Mouse (Mus musculus) left cerebral cortex, adult 2 months (tissue): Measurements from ENCODE around the gene Eif2d. TPM values are rescaled to one million over a fixed set of nuclear protein-coding genes. Genes with fewer than 3 reads are reported as not detected.
A peak's percentile ranks its signal among the peaks of the same experiment; 100 is the strongest.

Experiments used
- DNase-seq, 2 experiments: peaks; one replicate each; pipeline ENCODE4 v3.0.0; 2021 to 2022; ENCODE audit warnings: low spot score in 2 of 2, mixed read lengths in 1 of 2; ENCODE audit errors: extremely low spot score in 1 of 2
- H3K27ac ChIP-seq: fragments of 200-600 bp; 2 replicates; pipeline ENCODE4 v1.8.1; 2022
- H3K4me3 ChIP-seq: fragments of 200-600 bp; 2 replicates; pipeline ENCODE4 v1.8.1; 2022
- CTCF ChIP-seq: fragments of 200-600 bp; IDR thresholded peaks from 2 replicates; pipeline ENCODE4 v1.8.1; 2022; ENCODE audit warnings: antibody characterized with exemption, mild to moderate bottlenecking, moderate library complexity
- intact Hi-C: fragments of 180-260 bp; cut with DNase I; formaldehyde crosslinking; loops from one replicate; pipeline ENCODE4 v1.15.1; 2025
- total RNA-seq, 2 experiments: library from RNA; stranded (reverse); gene quantifications; 2 replicates each; pipeline ENCODE4 v1.2.3; 2021

Gene Eif2d
- total RNA-seq, 2 experiments from 2014 or later = 38.2 to 42.1 TPM

DNA sequence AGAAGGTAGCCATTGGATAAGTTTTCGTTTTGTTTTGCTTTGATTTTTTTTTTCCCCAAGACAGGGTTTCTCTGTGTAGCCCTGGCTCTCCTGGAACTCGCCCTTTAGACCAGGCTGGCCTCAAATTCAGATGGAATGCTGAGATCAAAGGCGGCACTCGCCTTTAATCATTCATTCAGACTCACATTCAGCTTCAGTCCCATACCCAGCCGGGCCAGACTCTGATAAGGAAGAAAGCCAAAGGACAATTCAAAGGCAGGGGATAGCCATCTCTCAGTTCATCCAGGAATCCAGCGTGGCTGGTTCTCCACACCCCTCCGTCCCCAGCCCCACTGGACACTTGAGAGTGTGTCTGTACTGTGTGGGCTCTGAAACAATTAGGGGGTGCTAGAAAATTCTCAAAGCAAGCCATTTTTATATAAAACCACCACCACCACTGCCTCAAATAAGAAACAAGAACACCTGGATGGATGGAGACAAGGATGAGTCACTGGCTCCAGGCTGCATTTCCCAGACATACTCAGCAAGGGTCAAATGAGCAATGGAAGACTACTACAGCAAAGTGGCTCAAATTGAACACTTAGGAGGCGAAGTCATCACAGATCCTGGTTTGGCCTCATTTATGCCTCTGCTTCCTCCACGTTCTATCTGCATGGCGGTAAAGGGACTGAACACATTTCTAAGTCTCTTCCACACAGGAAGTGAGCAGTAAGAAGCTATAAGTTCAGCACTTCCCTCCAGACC is 29.3 kb upstream of the Eif2d start:
- TF ChIP-seq CTCF = no peak
- no peak for DNase-seq
- H3K27ac ChIP-seq = no peak overlapping the region
- intact Hi-C loops = no loop called here
- H3K4me3 ChIP-seq = no peak overlapping the region

DNA sequence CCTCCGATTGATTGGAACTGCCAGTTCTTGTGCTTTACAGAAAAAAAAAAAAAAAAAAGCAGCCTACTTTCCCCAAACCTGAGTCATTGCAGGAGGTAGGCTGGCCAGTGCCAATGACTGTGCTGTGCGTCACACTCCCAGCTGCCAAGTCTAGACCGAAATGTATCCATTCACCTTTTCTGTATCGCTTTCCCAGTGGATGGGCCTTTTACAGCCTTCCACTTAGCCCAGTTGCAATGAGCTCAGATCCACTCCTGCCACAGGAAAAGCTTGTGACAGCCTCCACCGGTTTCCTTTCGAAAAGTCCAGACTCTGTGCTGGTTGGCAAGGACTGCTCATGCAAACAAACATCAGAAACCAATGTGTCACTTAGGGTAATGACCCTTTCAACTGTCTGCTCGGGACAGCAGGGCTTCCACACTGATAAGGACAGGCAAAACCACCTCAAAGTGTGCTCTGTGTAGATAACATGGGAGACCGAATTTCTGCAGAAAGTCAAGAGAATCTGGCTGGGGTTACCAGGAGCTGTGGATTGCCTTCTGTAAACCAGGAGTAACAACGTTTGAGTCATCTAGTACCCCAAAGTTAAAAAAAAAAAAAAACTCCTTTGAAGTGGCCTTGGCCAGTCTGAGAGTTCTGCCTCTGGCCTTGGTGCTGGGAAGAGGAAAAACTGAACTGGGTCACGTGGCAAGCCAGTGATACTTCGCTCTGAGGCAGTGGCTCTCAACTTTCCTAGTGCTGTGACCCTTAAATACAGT is 26.8 kb upstream of the Eif2d start:
- peak in 1 of 2 experiments; percentile 70 for DNase-seq
- intact Hi-C loops = no loop called here
- H3K4me3 ChIP-seq = no peak overlapping the region
- TF ChIP-seq CTCF = no peak
- peak overlapping the region; percentile 2; the same call in 1 of the 2 replicates for H3K27ac ChIP-seq

DNA sequence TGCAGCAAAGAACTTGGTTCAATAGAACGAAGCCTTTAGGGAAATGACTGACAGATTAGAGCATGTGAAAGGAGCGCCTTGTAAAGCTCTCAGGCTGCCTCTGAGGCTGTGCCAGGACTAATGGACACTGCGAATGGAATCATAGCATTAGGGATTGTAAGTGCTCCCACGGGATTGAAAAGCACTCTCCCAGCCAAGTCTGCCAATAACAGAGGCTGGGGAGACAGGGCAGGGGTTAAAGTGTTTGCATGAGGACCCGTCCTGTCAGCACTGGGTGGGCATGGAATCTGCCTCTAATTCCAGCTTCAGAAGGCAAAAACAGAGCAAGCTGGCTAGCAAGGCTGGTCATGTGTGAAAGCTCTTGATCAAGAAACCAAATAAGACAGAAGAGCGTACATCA is 18.8 kb upstream of the Eif2d start:
- Histone ChIP-seq H3K27ac (no peak overlapping the region), H3K4me3 (no peak overlapping the region)
- intact Hi-C loops = no loop called here
- TF ChIP-seq CTCF = no peak
- DNase-seq = no peak

DNA sequence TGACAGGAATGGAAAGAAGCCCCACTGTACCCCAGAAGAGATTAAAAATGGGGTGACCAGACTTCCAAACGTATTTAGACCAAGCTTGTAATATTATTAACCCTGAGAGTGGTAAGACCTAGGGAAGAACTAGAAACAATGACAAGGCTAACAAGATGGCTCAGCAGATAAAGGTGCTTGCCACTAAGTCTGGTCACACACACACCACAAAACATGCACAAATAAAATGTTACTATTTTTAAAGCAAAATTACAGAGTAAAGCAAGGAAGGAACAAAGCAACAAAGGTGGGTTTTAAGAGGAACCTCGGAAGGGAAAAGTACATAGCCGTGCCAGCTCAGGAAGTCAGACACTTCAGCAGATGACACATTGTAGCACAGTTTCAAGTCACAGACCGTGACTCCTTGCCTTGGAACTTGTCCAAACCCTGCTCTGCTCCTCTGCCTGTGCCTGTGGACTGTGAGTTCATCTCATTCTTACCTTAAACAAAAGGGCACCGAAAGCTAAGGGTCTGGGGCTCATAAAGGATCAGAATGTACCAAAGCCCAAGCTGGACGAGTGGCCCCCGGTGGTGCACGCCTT is 17.9 kb upstream of the Eif2d start:
- Histone ChIP-seq H3K4me3 (peak overlapping the region; percentile 1; the same call in 1 of the 2 replicates), H3K27ac (no peak overlapping the region)
- intact Hi-C loops = no loop called here
- no peak for TF ChIP-seq CTCF
- DNase-seq = no peak

DNA sequence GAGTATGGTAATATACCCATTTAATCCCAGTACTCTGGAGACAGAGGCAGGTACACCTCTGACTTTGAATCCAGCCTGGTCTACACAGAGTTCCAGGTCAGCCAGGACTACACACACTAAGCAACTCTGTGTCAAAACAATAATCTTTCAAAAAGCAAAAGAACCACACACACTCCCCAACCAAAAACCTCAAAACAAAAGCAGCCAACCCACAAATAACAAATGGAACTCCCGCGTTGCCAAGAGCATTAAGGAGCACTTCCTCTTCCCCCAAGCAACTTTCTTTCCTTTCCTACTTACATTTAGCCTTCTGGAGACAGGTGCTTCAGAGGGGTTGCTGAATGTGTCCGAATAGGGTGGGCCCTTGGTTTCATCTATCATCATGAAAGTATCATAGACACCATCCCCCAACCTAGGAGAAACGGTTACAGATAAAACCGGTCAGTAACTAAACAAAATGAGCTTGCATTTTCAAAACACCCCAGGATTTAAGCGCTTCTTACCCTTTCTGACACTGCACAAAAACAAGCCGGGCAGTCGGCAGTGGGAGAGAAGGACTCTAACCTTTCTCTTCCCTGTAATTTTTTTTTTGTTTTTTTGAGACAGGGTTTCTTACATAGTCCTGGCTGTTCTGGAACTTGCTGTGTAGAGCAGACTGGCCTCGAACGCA is 16.9 kb upstream of the Eif2d start:
- intact Hi-C loops = no loop called here
- DNase-seq = no peak
- Histone ChIP-seq H3K27ac (no peak overlapping the region), H3K4me3 (peak overlapping the region; percentile 65)
- TF ChIP-seq CTCF = no peak

DNA sequence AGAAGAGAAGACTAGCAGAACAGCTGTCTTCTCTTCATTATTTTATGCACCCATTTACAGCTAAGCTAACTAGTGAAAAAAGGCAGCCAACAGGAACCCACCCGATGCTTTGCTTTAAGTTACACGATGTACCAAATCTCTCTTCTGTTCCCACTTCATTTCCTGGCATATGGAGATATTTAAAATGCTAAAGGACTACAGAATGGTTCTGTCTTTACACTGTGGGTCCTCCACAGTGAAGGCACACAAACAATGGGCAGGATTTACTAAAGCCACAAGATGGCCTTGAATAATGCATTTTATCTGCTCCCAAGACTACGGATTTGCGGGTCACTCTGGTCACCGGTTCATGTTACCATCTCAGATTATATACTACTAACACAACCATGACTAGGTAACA is 15.9 kb upstream of the Eif2d start:
- Histone ChIP-seq H3K27ac (no peak overlapping the region; the same call in 1 of the 2 replicates), H3K4me3 (peak overlapping the region; percentile 65)
- DNase-seq = no peak
- no peak for TF ChIP-seq CTCF
- intact Hi-C loops = no loop called here

DNA sequence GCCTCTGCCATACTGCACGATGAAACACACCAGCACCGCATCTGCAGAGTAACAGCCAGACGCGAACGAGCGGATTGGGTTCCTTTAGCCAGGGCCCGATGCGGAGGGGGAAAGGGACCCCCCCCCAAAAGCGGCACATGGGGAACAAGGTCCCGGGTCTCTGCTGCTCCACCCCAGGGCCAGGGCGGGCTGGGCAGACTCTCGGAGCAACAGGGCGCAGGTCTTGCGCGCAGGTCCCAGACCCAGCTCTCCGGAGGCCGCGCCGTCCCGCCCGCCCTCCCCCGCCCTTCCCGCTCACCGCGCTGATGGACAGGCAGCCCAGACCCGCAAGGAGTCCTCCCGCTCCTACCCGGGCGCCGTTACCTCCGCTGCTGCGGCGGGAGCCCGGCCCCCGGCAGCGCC is 15.3 kb upstream of the Eif2d start:
- no peak for TF ChIP-seq CTCF
- intact Hi-C loops = loop anchor here (1.0 kb wide), 1 partner anchor 21 kb away; no protein-coding TSS in a partner anchor
- peak overlapping the region; percentile 85 for H3K27ac ChIP-seq
- DNase-seq = peak in 1 of 2 experiments; percentile 39
- peak overlapping the region; percentile 65 for H3K4me3 ChIP-seq

DNA sequence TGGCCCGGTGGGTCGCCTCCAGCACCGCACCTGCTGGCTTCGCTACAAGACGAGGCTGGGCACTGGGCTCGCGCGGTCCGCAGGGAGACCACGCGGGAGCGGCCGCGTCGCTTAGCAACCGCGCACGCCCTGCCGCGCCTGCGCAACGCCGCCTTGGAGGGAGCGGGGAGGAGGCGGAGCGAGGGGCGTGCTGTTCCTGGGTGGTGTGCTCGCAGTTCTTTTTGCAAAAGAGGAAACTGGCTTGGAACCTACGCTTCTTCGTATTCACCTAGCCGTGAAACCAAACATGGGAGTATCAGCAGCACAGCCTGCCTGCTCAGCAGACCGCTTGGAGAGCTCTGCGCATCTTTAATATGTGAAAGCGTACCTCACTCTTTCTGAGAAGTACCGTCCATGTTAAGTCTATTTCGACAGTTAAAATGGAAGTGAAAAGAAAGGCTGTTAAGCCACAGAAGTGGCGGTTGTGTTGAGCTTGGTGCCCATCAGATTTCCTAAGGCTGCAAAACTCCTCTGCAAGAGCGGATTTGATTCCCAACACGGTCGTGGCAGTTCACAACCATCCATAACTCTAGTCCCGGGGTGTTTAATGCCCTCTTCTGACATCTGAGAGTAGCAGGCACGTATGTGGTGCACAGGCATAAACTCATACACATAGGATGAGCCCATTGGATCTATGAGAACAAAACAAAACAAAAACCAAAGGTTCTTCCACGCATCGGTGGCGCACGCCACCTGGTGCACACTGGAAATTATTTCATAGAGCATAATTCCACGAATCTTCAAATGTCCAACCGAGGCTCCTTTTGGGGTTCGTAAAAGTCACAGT is 14.6 kb upstream of the Eif2d start, which contains the start of gene Dyrk3:
Gene Dyrk3, minus strand, starts transcription at position 150 of the 826 bp plus-strand sequence.
- Histone ChIP-seq H3K27ac (peak within 1 kb of the TSS; percentile 85), H3K4me3 (peak within 1 kb of the TSS; percentile 65)
- peak; percentile 55 for TF ChIP-seq CTCF
- intact Hi-C loops = loop anchor here (1.0 kb wide), 1 partner anchor 22 kb away; no protein-coding TSS in a partner anchor
- DNase-seq = peak; percentile 92 to 94

DNA sequence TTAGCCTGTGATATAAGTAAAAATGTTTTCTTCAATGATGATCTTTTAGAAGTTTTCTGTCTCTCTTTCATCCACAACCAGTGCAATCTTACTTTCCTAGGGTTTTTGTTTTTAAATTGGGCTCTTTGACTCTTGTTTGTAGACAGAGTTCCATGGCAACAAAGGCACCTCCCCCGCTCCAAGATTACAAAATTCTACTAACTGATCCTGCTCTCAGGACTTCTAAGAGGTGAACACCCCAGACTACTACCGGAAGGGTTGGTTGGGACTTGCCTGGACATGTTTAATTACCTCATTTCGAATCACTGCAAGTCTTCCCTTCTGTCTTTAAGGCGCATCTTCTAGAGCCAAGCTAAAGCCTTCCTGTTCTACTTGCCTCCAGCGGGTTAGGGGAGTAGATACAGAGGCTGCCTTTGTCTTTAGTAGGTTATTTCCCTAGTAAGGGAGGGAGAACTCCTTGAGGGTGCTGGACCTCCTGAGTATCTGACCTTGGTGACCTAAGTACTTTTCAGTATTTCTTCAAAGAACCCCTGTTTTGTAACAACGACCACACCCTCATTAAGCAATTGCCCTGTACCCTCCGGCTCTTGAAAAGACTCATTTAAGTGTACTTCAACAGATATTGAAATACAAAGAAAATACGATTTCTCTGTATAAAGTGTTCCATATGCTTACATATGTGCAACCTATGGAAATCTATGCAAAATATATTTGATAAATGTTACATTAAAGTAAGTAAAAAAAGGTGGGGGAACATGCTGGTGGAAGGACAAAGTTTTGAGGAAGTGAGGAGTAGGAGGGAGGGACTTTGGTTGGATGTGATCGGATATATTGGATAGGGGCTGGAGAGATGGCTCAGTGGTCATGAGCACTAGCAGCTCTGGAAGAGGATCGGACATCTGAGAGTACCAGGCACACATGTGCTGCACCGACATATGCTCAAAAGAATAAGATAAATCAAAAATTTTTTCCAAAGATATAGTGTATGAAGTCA is 13.6 kb upstream of the Eif2d start:
- intact Hi-C loops = loop anchor here (10.0 kb wide), 1 partner anchor 265 kb away; no protein-coding TSS in a partner anchor
- TF ChIP-seq CTCF = no peak
- Histone ChIP-seq H3K4me3 (peak overlapping the region; percentile 65), H3K27ac (no peak overlapping the region)
- DNase-seq = no peak

DNA sequence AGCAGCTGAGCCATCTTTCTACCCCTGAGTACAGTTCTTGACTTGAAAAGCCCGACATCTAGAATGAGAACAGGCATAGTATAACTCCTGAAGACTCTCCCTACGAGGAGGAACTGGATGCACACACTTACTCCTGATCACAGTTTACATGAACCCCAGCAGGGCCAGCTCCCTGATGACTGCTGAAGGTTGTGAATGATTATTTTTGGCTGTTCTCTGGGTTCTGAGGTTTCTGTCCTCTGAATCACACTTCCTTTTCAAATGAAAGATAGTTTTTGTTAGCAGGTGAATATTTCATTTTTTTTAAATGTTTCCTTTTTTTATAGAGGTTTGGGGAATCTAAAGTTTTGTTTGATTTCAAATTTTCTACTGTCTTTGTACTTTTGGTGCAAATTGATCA is 11.5 kb upstream of the Eif2d start:
- intact Hi-C loops = loop anchor here (10.0 kb wide), 1 partner anchor 267 kb away; no protein-coding TSS in a partner anchor
- DNase-seq = no peak
- no peak for TF ChIP-seq CTCF
- no peak overlapping the region for H3K4me3 ChIP-seq
- no peak overlapping the region for H3K27ac ChIP-seq
